Mouse (Mus musculus) small intestine, adult 2 months (tissue): Measurements from ENCODE around the gene Tuba8.

ENCODE experiments used
- CTCF ChIP-seq: fragments of 200-500 bp; IDR thresholded peaks from 2 replicates; pipeline ENCODE4 v1.5.1; 2012; ENCODE audit warnings: low read depth, mild to moderate bottlenecking, control low read depth, inconsistent platforms, low read length, moderate library complexity, mixed read lengths; ENCODE audit not compliant: insufficient replicate concordance, insufficient read length; ENCODE audit errors: extremely low read depth
- POLR2A ChIP-seq: fragments of 200-500 bp; IDR thresholded peaks from 2 replicates; pipeline ENCODE4 v1.6.1; 2012; ENCODE audit warnings: low read depth, mild to moderate bottlenecking, control low read depth, inconsistent platforms, low read length, moderate library complexity

DNA sequence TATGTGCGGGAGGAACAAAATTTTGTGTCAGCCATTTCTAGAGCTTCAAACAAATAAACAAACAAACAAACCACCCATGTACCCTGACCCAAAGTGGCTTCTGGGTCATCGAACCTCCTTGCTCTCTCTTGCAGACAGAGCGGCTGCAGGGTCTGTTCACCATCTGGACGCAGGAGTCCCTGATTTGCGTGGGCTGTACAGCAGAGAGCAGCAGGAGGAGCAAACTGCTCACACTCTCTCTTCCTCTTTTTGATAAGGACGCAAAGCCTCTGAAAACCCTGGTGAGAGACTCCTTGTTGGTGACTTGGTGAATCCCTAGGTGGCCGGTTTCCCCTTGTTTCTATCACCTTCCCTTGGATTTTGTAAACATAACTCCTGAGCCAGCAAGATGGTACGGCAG, 50.7 kb downstream of the Tuba8 start:
- TF ChIP-seq CTCF (no peak), POLR2A (no peak)
